Mouse (Mus musculus): ENCODE measurements around the gene Lrrc28. TPM values are rescaled to one million over a fixed set of nuclear protein-coding genes. Genes with fewer than 3 reads are reported as not detected.

Gene Lrrc28
- total RNA-seq, 2 experiments from 2014 or later: 38.4 to 43.5 TPM

GRCm38 (mm10) chr7:67652211-67652610 lies 7.1 kb upstream of the Lrrc28 start:
- no peak for DNase-seq (ENCODE audit: extremely low spot score in 1 of 2, low spot score in 2 of 2)
- intact Hi-C loops (cut with DNase I): no loop called here

- intact Hi-C loops (cut with DNase I): no loop called here
- no peak for DNase-seq (ENCODE audit: extremely low spot score in 1 of 2, low spot score in 2 of 2)
Measured at GRCm38 (mm10) chr7:67648376-67648775, 3.3 kb upstream of the Lrrc28 start.

DNA sequence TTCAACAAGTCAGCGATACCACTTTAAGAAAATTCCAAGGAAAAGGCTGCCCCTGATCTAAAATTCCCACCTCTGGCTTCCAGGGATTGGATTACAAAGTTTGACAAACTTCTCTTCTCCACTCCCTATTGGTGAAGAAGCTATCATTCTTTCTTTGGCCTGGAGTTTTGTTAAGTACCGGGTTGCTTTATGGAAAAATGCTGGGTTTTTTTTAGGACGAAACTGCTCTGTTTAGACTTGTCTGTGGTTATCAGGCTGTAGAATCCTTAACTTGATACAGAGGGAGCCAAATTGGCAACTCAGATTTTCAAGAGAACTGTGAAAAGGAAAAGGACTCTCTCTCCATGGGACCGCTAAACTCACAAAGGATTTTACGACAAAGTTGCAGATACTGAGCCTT lies 2.2 kb upstream of the Lrrc28 start, which contains the start of gene Ttc23:
Ttc23 (plus strand) TSS at position 134 of the 400 bp plus-strand sequence.
- intact Hi-C loops (cut with DNase I): no loop called here
- DNase-seq (ENCODE audit: extremely low spot score in 1 of 2, low spot score in 2 of 2): no peak

DNA sequence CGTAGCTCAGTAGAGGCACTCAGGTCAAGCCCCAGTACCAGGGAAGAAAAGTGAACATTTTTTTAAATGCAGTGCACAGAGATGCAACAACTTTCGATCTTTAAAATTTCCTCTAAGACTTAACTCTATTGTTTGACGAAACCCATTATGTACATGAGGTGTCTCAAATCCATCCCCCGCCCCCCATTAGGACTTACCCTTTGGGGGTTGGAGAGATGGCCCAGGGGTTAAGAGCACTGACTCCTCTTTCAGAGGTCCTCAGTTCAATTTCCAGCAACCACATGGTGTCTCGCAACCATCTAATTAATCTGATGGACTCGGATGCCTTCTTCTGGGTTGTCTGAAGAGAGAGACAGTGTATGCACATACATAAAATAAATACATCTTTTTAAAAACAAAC lies 1.1 kb upstream of the Lrrc28 start:
- intact Hi-C loops (cut with DNase I): no loop called here
- no peak for DNase-seq (ENCODE audit: extremely low spot score in 1 of 2, low spot score in 2 of 2)

- intact Hi-C loops (cut with DNase I): no loop called here
- DNase-seq (ENCODE audit: extremely low spot score in 1 of 2, low spot score in 2 of 2): no peak
Measured at GRCm38 (mm10) chr7:67645681-67646014, 580 bp upstream of the Lrrc28 start.

DNA sequence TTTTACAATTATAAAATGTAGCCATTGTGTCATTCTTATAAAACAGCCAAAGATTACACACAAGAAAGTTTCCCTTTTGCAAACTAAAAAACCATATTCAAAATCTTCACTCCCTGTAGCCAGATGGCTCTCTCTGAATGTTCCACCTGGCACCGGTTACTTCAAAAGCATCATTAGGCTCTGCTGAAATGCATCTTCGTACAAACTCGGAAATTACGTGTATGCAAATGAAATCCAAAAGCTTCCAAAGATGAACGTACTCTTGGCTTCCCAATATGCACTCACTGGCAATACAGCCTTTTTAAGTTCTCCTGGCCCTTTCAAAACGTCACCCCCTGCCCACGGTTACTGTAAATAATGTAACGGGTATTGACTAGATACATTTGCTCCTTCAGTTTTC lies 777 bp downstream of the Lrrc28 start:
- intact Hi-C loops (cut with DNase I): no loop called here
- DNase-seq (ENCODE audit: extremely low spot score in 1 of 2, low spot score in 2 of 2): no peak

DNA sequence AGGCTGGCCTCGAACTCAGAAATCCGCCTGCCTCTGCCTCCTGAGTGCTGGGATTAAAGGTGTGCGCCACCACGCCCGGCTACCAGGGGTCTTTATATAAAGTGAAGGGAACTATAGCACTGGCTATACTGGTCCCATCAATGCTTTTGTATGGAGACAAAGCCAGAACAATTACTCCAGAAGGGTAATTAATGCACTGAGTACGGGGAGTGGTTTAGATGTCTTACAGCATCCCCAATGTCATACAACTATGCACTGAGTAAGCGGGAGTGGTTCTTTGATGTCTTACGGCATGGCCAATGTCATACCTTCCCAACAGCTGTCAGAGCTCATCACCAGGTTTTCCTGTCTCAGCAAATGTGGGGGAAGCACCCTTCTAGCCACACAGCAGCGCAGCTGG lies 2.1 kb downstream of the Lrrc28 start:
- intact Hi-C loops (cut with DNase I): no loop called here

GRCm38 (mm10) chr7:67639006-67639405 lies 6.1 kb downstream of the Lrrc28 start:
- intact Hi-C loops (cut with DNase I): no loop called here

More for the DNA sequence above, 2.1 kb downstream of the Lrrc28 start:
- no peak for DNase-seq (ENCODE audit: extremely low spot score in 1 of 2, low spot score in 2 of 2)

DNA sequence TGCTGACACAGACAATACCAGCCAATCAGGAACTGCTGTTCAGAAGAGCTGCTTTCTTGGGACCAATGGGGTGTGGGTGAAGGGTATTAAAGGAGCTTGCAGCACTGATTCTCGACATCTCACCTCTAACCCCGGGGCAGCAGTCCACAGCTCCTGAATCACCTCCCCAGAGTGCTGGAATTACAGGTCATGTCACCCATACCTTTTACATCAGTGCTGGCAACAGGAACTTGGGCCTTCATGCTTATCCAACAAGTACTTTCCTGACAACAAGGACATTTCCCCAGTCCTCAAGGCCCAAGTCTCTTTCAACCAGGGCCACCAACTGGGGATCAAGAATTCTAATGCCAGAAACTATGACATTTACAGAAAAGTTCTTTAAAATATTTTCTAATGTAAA lies 8.9 kb downstream of the Lrrc28 start:
- DNase-seq (ENCODE audit: extremely low spot score in 1 of 2, low spot score in 2 of 2): no peak
- intact Hi-C loops (cut with DNase I): no loop called here

More at GRCm38 (mm10) chr7:67639006-67639405, 6.1 kb downstream of the Lrrc28 start:
- no peak for DNase-seq (ENCODE audit: extremely low spot score in 1 of 2, low spot score in 2 of 2)

DNA sequence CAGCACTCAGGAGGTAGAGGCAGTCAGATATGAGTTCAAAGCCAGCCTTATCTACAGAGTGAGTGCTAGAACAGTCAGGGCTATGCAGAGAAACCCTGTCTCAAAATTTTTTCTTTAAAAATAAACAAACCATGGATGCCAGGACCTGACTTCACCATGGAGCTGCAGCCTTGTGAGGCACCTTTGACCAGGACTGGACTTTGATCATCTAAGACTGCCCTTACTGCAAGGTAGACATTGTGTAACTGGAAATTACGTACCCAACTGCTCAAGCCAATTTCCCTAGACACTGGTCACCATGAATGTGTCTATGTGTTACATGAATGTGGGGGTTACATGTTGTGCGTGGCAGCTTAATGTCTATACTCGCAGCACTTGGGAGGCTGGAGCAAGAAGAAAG lies 10.9 kb downstream of the Lrrc28 start:
- no peak for DNase-seq (ENCODE audit: extremely low spot score in 1 of 2, low spot score in 2 of 2)
- intact Hi-C loops (cut with DNase I): loop anchor here (5.0 kb wide), 1 partner anchor 397 kb away; no protein-coding TSS in a partner anchor

DNA sequence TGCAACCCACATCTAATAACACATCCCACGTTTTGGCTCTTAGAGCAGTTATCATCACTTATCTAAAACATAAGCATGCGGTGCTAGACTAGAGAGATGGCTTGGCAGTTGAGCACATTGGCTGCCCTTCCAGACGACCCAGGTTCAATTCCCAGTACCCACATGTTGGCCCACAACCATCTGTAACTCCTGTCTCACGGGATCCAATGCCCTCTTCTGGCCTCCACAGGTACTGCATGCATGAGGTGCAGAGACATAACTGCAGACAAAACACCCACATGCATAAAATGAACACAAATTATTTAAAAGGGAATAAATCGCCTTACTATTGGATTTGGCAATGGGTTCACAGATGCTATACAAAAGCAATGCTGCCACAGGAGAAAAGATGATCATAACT lies 12.7 kb downstream of the Lrrc28 start:
- intact Hi-C loops (cut with DNase I): loop anchor here (5.0 kb wide), 1 partner anchor 395 kb away; no protein-coding TSS in a partner anchor
- no peak for DNase-seq (ENCODE audit: extremely low spot score in 1 of 2, low spot score in 2 of 2)

- intact Hi-C loops (cut with DNase I): loop anchor here (2.0 to 5.0 kb wide), 2 partner anchors 394 to 790 kb away; no protein-coding TSS in a partner anchor
Measured at GRCm38 (mm10) chr7:67630817-67631216, 14.3 kb downstream of the Lrrc28 start.

GRCm38 (mm10) chr7:67629681-67630080 lies 15.4 kb downstream of the Lrrc28 start:
- no peak for DNase-seq (ENCODE audit: extremely low spot score in 1 of 2, low spot score in 2 of 2)
- intact Hi-C loops (cut with DNase I): loop anchor here (2.0 to 5.0 kb wide), 2 partner anchors 392 to 789 kb away; no protein-coding TSS in a partner anchor

More at GRCm38 (mm10) chr7:67630817-67631216, 14.3 kb downstream of the Lrrc28 start:
- peak; percentile 77 to 82 for DNase-seq (ENCODE audit: extremely low spot score in 1 of 2, low spot score in 2 of 2)

- intact Hi-C loops (cut with DNase I): no loop called here
Measured at GRCm38 (mm10) chr7:67626671-67627070, 18.4 kb downstream of the Lrrc28 start.

DNA sequence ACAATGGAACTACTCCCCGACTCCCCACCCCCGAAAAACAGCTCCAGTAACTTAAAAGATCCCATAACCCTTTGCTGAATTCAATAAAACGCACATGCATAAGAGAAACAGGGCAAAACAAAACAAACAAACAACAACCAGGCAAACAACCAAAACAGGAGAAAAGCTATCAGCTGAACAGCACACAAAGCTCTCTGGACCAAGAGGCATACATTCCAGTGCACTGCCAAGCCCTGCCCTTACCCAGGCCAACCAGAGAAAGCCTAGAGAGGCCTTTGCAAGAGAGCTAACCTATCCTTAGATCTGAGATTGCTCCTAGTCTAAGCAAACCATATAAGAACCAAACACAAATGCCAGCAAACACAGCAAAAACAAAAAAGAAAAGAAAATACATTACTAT lies 22.9 kb downstream of the Lrrc28 start:
- intact Hi-C loops (cut with DNase I): loop anchor here (5.0 kb wide), 1 partner anchor 250 kb away; the partner anchor contains the start of gene Mef2a

More at GRCm38 (mm10) chr7:67626671-67627070, 18.4 kb downstream of the Lrrc28 start:
- no peak for DNase-seq (ENCODE audit: extremely low spot score in 1 of 2, low spot score in 2 of 2)

DNA sequence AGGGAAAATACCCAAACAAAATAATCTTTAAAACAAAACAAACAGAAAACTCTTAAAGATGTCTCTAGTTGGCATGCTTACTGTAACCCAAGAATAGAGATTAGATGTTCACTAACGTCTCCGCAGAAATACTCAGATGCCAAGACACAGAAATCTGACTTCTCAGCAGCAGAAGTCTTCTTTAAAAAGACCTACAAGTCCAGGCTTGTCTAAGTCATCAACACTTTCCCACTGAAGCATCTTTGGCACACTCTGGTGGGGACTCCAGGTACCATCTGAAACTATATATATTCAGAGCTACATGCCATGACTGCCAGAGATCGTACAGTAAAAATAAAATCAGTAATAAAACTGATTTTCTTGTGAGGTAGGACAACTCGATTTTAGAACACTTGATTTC lies 25.2 kb downstream of the Lrrc28 start:
- intact Hi-C loops (cut with DNase I): loop anchor here (5.0 kb wide), 1 partner anchor 248 kb away; the partner anchor contains the start of gene Mef2a
- DNase-seq (ENCODE audit: extremely low spot score in 1 of 2, low spot score in 2 of 2): peak in 1 of 2 experiments; percentile 43

More for the DNA sequence above, 22.9 kb downstream of the Lrrc28 start:
- DNase-seq (ENCODE audit: extremely low spot score in 1 of 2, low spot score in 2 of 2): no peak

DNA sequence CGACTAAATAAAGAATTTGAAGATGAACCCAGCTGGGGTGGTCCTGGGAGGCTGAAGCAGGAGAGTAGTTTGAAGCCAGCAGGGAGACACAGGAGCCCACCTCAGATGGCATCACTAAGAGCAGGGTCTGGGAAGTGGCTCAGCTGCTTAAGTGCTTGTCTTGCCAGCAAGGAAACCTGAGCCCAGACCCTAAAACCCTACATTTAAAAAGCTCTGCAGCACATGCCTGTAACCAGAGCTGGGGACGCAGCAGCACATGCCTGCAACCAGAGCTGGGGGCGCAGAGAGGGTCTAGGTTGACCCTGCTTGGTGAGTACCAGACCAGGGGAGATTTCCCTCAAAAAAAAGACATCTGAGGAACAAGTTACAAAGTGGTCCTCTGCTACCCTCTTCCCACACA lies 26.8 kb downstream of the Lrrc28 start:
- intact Hi-C loops (cut with DNase I): no loop called here
- no peak for DNase-seq (ENCODE audit: extremely low spot score in 1 of 2, low spot score in 2 of 2)

- no peak for DNase-seq (ENCODE audit: extremely low spot score in 1 of 2, low spot score in 2 of 2)
- intact Hi-C loops (cut with DNase I): no loop called here
Measured at GRCm38 (mm10) chr7:67617646-67618045, 27.4 kb downstream of the Lrrc28 start.

GRCm38 (mm10) chr7:67616890-67617289 lies 28.2 kb downstream of the Lrrc28 start:
- DNase-seq (ENCODE audit: extremely low spot score in 1 of 2, low spot score in 2 of 2): no peak
- intact Hi-C loops (cut with DNase I): no loop called here

GRCm38 (mm10) chr7:67614464-67614861 lies 30.6 kb downstream of the Lrrc28 start:
- DNase-seq (ENCODE audit: extremely low spot score in 1 of 2, low spot score in 2 of 2): no peak

More at GRCm38 (mm10) chr7:67614464-67614861, 30.6 kb downstream of the Lrrc28 start:
- intact Hi-C loops (cut with DNase I): no loop called here

Data from left cerebral cortex, postnatal 10 days (tissue).